Mouse (Mus musculus): ENCODE results near the gene M1ap. TPM values are rescaled to one million over a fixed set of nuclear protein-coding genes. Genes with fewer than 3 reads are reported as not detected.

M1ap gene
- total and polyA plus RNA-seq, 2 experiments from 2014 or later, result 0.10 TPM

DNA sequence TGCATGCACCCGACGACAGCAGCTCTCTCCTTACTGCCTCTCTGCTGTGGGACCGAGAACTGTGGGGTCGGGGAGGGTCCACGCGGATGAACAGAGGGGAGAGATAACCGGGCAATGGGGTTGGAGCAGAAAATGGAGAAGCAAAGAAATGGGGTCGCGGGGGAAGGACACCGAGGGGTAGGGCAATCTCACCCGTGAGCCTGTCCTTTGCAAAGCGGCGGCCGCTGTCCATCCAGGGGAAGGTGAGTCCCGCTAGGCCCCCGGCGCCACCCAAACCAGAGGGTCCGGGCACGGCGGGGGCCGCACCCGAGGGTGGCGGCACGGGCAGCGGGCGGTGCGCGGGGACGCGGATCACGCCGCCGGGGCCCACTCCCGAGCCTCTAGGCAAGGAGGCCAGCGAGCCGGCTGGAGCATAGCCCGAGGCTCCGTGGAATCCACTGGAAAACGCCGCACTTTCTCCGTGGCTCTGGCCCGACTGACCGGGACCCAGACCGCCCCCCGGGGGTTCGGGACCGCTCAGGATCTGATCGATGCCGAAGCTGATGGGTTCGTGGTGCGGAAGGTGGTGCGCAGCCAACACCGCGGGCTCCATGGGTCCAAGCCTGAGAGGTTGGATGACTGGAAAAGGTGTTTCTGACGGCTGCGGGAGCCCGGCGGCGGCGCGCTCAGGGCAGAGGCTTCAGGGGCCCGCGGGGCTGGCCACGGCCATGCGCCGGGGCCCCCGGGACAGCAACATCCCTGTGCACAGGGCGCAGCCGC is 123.0 kb downstream of the M1ap start:
- Histone ChIP-seq H3K27ac (ENCODE audit: low read depth, low read length) (no peak overlapping the region), H3K9ac (no peak overlapping the region), H3K4me2 (ENCODE audit: low read depth) (no peak overlapping the region), H3K36me3 (ENCODE audit: insufficient read depth) (no peaks in the 10 kb centered on the region), H3K27me3 (ENCODE audit: insufficient read depth, low read length) (peaks cover 67% of the 10 kb centered on the region), H3K4me3 (ENCODE audit: low read depth, low read length) (no peak overlapping the region), H3K4me1 (ENCODE audit: insufficient read depth) (no peaks in the 10 kb centered on the region), H3K9me3 (ENCODE audit: low read length) (no peaks in the 10 kb centered on the region)
- WGBS, result 3% methylated on average over 68 of the region's 69 CpGs
- TF ChIP-seq CTCF (IDR thresholded peaks at IDR 0.05; ENCODE audit: low read depth), result no peak
- DNase-seq, result peak; percentile 16
- ATAC-seq, result no peak; the same call in 1 of the 2 replicates

DNA sequence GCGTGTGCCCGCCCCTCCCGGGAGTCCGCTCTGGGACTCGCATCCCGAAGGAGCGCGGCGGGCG is 123.4 kb downstream of the M1ap start, which contains the start of gene Tlx2:
TSS of gene Tlx2 (minus strand) at position 47 of the 64 bp plus-strand sequence.
- no peaks in the 10 kb centered on the region for H3K9me3 ChIP-seq (ENCODE audit: low read length)
- no peak within 1 kb of the TSS for H3K9ac ChIP-seq
- H3K4me3 ChIP-seq (ENCODE audit: low read depth, low read length), result no peak within 1 kb of the TSS
- TF ChIP-seq CTCF (IDR thresholded peaks at IDR 0.05; ENCODE audit: low read depth), result no peak
- WGBS, result 1% methylated on average over 10 of the region's 10 CpGs
- H3K4me1 ChIP-seq (ENCODE audit: insufficient read depth), result no peaks in the 10 kb centered on the region
- no peak within 1 kb of the TSS for H3K27ac ChIP-seq (ENCODE audit: low read depth, low read length)
- no peaks in the 10 kb centered on the region for H3K36me3 ChIP-seq (ENCODE audit: insufficient read depth)
- DNase-seq (no peak), ATAC-seq (no peak)
- no peak within 1 kb of the TSS for H3K4me2 ChIP-seq (ENCODE audit: low read depth)
- peaks cover 66% of the 10 kb centered on the region for H3K27me3 ChIP-seq (ENCODE audit: insufficient read depth, low read length)

DNA sequence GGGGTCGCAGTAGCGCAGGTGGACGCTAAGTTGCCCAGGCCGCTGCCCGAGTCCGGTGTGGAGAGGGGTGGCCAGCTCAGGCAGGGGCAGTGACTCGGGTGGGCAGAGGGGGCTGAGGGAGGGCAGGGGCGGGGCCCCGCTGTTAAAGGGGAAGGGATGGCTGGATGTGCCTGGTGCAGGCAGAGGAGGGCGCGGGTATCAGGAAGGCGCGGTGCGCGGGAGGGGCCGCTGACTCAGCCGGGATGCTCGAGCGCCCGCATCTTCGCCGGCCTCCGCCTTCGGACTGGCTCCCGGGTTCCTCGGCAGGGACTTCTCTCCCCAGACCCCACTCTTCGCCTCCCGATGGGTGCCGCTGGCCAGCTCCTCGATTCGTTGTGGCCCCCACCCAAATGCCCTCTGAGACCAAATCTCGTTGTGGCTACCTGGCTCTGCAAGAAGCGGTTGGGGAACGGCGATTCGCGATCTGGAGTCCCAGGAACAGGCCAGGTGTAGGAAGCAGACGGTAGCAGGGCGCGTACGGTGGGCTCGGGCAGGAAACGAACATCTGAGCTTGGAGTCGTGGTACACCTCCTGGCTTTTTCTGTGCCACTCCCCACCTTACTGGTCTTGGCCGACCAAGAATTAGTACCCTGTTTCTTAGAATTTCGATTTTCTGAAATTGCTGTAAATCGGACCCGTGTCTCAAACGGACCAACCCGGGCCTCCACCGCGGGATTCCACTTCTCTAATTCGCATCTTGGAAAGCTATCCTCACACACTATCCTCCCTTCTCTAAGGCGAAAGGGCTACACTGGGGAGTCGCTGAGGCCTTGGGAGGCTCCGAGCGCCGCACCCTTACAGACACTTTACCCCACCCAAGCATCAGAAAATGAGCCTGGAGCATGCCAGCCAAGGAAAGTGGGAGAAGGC is 123.9 kb downstream of the M1ap start:
- no peak overlapping the region for H3K9ac ChIP-seq

DNA sequence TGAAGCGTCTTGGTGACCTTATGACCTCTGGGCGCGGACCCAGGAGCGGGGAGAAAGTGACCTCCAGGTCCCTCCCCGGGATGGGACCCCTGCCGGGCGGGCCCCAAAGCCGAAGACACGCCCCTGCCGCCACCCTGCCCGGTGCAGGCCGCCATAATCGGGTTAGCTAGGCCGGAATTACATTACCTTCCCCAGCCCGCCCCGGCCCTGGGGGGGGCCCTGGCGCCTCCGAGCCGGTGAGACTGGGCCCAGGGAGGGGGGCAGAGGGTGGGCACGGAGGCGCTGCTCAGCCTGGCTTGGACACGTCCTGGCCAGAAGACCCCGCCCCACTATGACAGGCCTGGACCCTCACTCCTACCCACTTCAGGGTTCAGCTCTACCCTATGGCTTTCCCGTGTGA is 124.5 kb downstream of the M1ap start:
- Histone ChIP-seq H3K27me3 (ENCODE audit: insufficient read depth, low read length) (peaks cover 65% of the 10 kb centered on the region), H3K4me3 (ENCODE audit: low read depth, low read length) (no peak overlapping the region), H3K9ac (no peak overlapping the region), H3K9me3 (ENCODE audit: low read length) (no peaks in the 10 kb centered on the region), H3K4me1 (ENCODE audit: insufficient read depth) (no peaks in the 10 kb centered on the region), H3K36me3 (ENCODE audit: insufficient read depth) (no peaks in the 10 kb centered on the region), H3K27ac (ENCODE audit: low read depth, low read length) (no peak overlapping the region), H3K4me2 (ENCODE audit: low read depth) (no peak overlapping the region)
- no peak for TF ChIP-seq CTCF (IDR thresholded peaks at IDR 0.05; ENCODE audit: low read depth)
- DNase-seq (no peak), ATAC-seq (peak; percentile 25; the same call in 1 of the 2 replicates)
- 3% methylated on average over 23 of the region's 24 CpGs for WGBS

More for the DNA sequence above, 123.9 kb downstream of the M1ap start:
- Histone ChIP-seq H3K4me2 (ENCODE audit: low read depth) (no peak overlapping the region), H3K36me3 (ENCODE audit: insufficient read depth) (no peaks in the 10 kb centered on the region), H3K27me3 (ENCODE audit: insufficient read depth, low read length) (peaks cover 66% of the 10 kb centered on the region), H3K9me3 (ENCODE audit: low read length) (no peaks in the 10 kb centered on the region), H3K4me1 (ENCODE audit: insufficient read depth) (no peaks in the 10 kb centered on the region), H3K4me3 (ENCODE audit: low read depth, low read length) (no peak overlapping the region), H3K27ac (ENCODE audit: low read depth, low read length) (no peak overlapping the region)
- peak; percentile 84 for DNase-seq
- whole genome bisulfite sequencing, result 1% methylated on average over 58 of the region's 58 CpGs
- TF ChIP-seq CTCF (IDR thresholded peaks at IDR 0.05; ENCODE audit: low read depth), result no peak
- no peak for ATAC-seq

DNA sequence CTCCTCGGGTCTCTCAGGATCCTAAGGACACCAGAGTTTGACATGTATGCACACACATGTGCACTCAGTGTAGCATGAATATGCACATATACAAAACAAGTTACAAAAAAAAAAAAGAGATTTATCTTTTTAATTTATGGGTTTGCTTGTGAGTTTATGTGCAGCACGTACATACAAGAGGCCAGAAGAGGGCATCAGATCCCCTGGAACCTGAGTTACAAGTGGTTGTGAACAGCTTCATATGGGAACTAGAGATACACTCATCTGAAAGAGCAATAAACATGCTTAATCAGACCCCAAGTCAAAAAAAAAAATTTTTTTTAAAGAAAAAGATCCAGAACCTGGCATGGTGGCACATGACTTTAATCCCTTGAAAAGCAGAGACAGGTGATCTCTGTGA is 128.3 kb downstream of the M1ap start:
- no peak overlapping the region for H3K27ac ChIP-seq (ENCODE audit: low read depth, low read length)
- H3K9me3 ChIP-seq (ENCODE audit: low read length), result no peaks in the 10 kb centered on the region
- no peak overlapping the region for H3K4me3 ChIP-seq (ENCODE audit: low read depth, low read length)
- H3K9ac ChIP-seq, result no peak overlapping the region
- 17% methylated on average over 2 of the region's 2 CpGs for WGBS
- no peak for ATAC-seq
- peaks cover 48% of the 10 kb centered on the region for H3K27me3 ChIP-seq (ENCODE audit: insufficient read depth, low read length)
- H3K4me1 ChIP-seq (ENCODE audit: insufficient read depth), result no peaks in the 10 kb centered on the region
- H3K36me3 ChIP-seq (ENCODE audit: insufficient read depth), result no peaks in the 10 kb centered on the region
- TF ChIP-seq CTCF (IDR thresholded peaks at IDR 0.05; ENCODE audit: low read depth), result peak; percentile 24; the same call in 1 of the 2 replicates
- DNase-seq, result no peak
- H3K4me2 ChIP-seq (ENCODE audit: low read depth), result no peak overlapping the region

DNA sequence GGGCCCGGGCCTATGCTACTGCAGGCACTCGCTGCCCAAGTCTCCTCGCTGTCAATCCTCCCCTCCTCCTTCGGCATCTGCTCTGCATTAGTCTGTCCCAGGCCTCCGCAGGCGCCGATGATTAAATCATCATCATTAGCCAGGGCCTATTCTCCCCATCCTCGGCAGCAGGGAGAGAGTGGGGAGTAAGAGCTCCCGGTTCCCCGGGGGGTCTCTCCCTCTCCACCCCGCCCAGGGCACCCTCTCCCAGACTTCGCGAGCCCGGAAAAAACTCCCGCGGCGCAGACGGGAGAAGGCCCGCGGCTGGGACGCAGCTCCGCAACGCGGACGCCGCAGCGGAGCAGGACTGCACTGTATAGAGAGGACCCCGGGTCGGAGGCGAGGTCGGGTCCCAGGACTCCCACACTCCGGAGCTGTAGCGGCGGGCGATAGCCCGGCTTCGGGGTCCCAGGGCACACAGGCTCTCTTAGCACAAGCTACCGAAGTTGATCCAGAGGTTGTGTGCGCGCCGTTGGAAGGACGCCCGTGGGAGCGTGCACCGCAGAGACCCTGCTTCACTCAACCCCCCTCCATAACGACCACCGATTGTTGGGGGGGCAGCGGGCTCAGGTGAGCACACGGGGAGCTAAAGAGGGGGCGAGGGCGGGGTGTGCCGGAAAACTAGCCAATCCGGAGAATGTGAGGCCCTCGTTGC is 131.1 kb downstream of the M1ap start, which contains the start of gene Pcgf1:
TSS of gene Pcgf1 (plus strand) at position 240 of the 694 bp plus-strand sequence.
- DNase-seq, result no peak
- no peaks in the 10 kb centered on the region for H3K4me1 ChIP-seq (ENCODE audit: insufficient read depth)
- peak within 1 kb of the TSS; percentile 74 for H3K4me3 ChIP-seq (ENCODE audit: low read depth, low read length)
- WGBS, result 1% methylated on average over 53 of the region's 54 CpGs
- H3K27me3 ChIP-seq (ENCODE audit: insufficient read depth, low read length), result peaks cover 30% of the 10 kb centered on the region
- H3K9ac ChIP-seq, result peak within 1 kb of the TSS; percentile 79
- peak within 1 kb of the TSS; percentile 93 for H3K27ac ChIP-seq (ENCODE audit: low read depth, low read length)
- peaks cover 14% of the 10 kb centered on the region; the same call in 1 of the 2 replicates for H3K36me3 ChIP-seq (ENCODE audit: insufficient read depth)
- TF ChIP-seq CTCF (IDR thresholded peaks at IDR 0.05; ENCODE audit: low read depth), result no peak
- H3K9me3 ChIP-seq (ENCODE audit: low read length), result no peaks in the 10 kb centered on the region
- ATAC-seq, result peak; percentile 36
- peak within 1 kb of the TSS; percentile 97 for H3K4me2 ChIP-seq (ENCODE audit: low read depth)
